Mouse (Mus musculus) kidney, embryonic 14.5 days (tissue): ENCODE results near the gene Atg101. TPM values are rescaled to one million over a fixed set of nuclear protein-coding genes. Genes with fewer than 3 reads are reported as not detected.

Source experiments
- ATAC-seq: fragments of 200-750 bp; cut with Nextera tagmentation; 2 replicates; pipeline ENCODE4 v1.8.0; 2017; ENCODE audit warnings: moderate number of reproducible peaks, mild to moderate bottlenecking, moderate TSS enrichment, moderate library complexity; ENCODE audit not compliant: low FRiP score, low TSS enrichment
- H3K27ac ChIP-seq: fragments of 300-500 bp; sonication (generic); 2 replicates; pipeline ENCODE4 v1.5.1; 2014; ENCODE audit warnings: low read depth, mild to moderate bottlenecking, low read length, moderate library complexity, mixed read lengths
- H3K27me3 ChIP-seq: fragments of 300-500 bp; sonication (generic); 2 replicates; pipeline ENCODE4 v1.6.1; 2014; ENCODE audit warnings: mild to moderate bottlenecking, low read length; ENCODE audit not compliant: control insufficient read depth, insufficient read depth
- H3K36me3 ChIP-seq: fragments of 300-500 bp; sonication (generic); 2 replicates; pipeline ENCODE4 v1.6.1; 2014; ENCODE audit warnings: low read length, mixed read lengths; ENCODE audit not compliant: control insufficient read depth, insufficient read depth
- H3K4me1 ChIP-seq: fragments of 300-500 bp; sonication (generic); 2 replicates; pipeline ENCODE4 v1.6.1; 2014; ENCODE audit warnings: low read length, mixed read lengths; ENCODE audit not compliant: control insufficient read depth, insufficient read depth
- H3K4me2 ChIP-seq: fragments of 300-500 bp; sonication (generic); replicated peaks from 2 replicates; pipeline ENCODE4 v1.6.1; 2014; ENCODE audit warnings: low read depth, mild to moderate bottlenecking, low read length
- H3K4me3 ChIP-seq: fragments of 300-500 bp; sonication (generic); 2 replicates; pipeline ENCODE4 v1.5.1; 2014; ENCODE audit warnings: mild to moderate bottlenecking, low read length
- H3K9ac ChIP-seq: fragments of 300-500 bp; sonication (generic); 2 replicates; pipeline ENCODE4 v1.6.1; 2014; ENCODE audit warnings: low read depth, mild to moderate bottlenecking, low read length, moderate library complexity
- H3K9me3 ChIP-seq: fragments of 300-500 bp; sonication (generic); 2 replicates; pipeline ENCODE4 v1.6.1; 2016; ENCODE audit warnings: low read length; ENCODE audit not compliant: control insufficient read depth
- WGBS: fragments of 180-500 bp; shearing (Covaris S2); extraction: QIAGEN DNeasy Blood & Tissue Kit; methylation state at CpG from one replicate; pipeline ENCODE4 v1.1.7; 2014; 5-methylcytosine and 5-hydroxymethylcytosine counted together
- polyA plus RNA-seq: library from polyadenylated mRNA; unstranded; fragments of >200 nt; fragmentation: Nextera tagmentation; extraction: Ambion mirVana; gene quantifications from 2 replicates; pipeline ENCODE4 v1.2.1, GENCODE M21; 2014

The Atg101 gene
- polyA plus RNA-seq, 1 experiment from 2014 or later = 71.8 TPM

GRCm38 (mm10) chr15:101241236-101241635 lies 42.8 kb upstream of the Atg101 start:
- no peaks in the 10 kb centered on the region for H3K36me3 ChIP-seq
- H3K4me3 ChIP-seq = no peak overlapping the region
- 0 out of 2 replicates have a peak, but pooled peaks cover 3% of the 10 kb centered on the region for H3K27me3 ChIP-seq
- H3K4me1 ChIP-seq = 0 out of 2 replicates have a peak, but pooled peaks cover 10% of the 10 kb centered on the region
- H3K9ac ChIP-seq = no peak overlapping the region
- H3K4me2 ChIP-seq = peak overlapping the region; percentile 20; the same call in 1 of the 2 replicates
- no peaks in the 10 kb centered on the region for H3K9me3 ChIP-seq
- 66% methylated on average over 9 of the region's 9 CpGs for WGBS
- H3K27ac ChIP-seq = no peak overlapping the region
- ATAC-seq = no peak

- no peak overlapping the region for H3K4me3 ChIP-seq
- no peak overlapping the region for H3K9ac ChIP-seq
- 62% methylated on average over 9 of the region's 9 CpGs for WGBS
- 0 out of 2 replicates have a peak, but pooled peaks cover 3% of the 10 kb centered on the region for H3K27me3 ChIP-seq
- H3K4me1 ChIP-seq = 0 out of 2 replicates have a peak, but pooled peaks cover 10% of the 10 kb centered on the region
- no peaks in the 10 kb centered on the region for H3K9me3 ChIP-seq
- ATAC-seq = no peak
- no peak overlapping the region for H3K27ac ChIP-seq
- H3K4me2 ChIP-seq = no peak overlapping the region
- H3K36me3 ChIP-seq = no peaks in the 10 kb centered on the region
These were observed 42.2 kb upstream of the Atg101 start for GRCm38 (mm10) chr15:101241853-101242252.

- Histone ChIP-seq H3K36me3 (no peaks in the 10 kb centered on the region), H3K4me1 (0 out of 2 replicates have a peak, but pooled peaks cover 10% of the 10 kb centered on the region), H3K9me3 (no peaks in the 10 kb centered on the region), H3K9ac (peak overlapping the region; percentile 18), H3K27me3 (0 out of 2 replicates have a peak, but pooled peaks cover 3% of the 10 kb centered on the region), H3K4me2 (no peak overlapping the region), H3K27ac (no peak overlapping the region), H3K4me3 (no peak overlapping the region)
- WGBS = 13% methylated on average over 8 of the region's 8 CpGs
- no peak for ATAC-seq
These were observed 41.4 kb upstream of the Atg101 start for GRCm38 (mm10) chr15:101242645-101243044.

GRCm38 (mm10) chr15:101244012-101244411 lies 40.1 kb upstream of the Atg101 start:
- 75% methylated on average over 3 of the region's 3 CpGs for WGBS

GRCm38 (mm10) chr15:101246231-101247154 lies 37.6 kb upstream of the Atg101 start:
- H3K4me1 ChIP-seq = 0 out of 2 replicates have a peak, but pooled peaks cover 3% of the 10 kb centered on the region
- ATAC-seq = peak; percentile 98
- peak overlapping the region; percentile 58 for H3K9ac ChIP-seq
- H3K36me3 ChIP-seq = no peaks in the 10 kb centered on the region
- peak overlapping the region; percentile 68 for H3K27ac ChIP-seq
- 1% methylated on average over 55 of the region's 56 CpGs for WGBS
- no peaks in the 10 kb centered on the region for H3K27me3 ChIP-seq
- no peaks in the 10 kb centered on the region for H3K9me3 ChIP-seq
- peak overlapping the region; percentile 32 for H3K4me3 ChIP-seq
- peak overlapping the region; percentile 50 for H3K4me2 ChIP-seq

More at GRCm38 (mm10) chr15:101244012-101244411, 40.1 kb upstream of the Atg101 start:
- Histone ChIP-seq H3K4me2 (no peak overlapping the region), H3K9ac (no peak overlapping the region), H3K4me1 (0 out of 2 replicates have a peak, but pooled peaks cover 10% of the 10 kb centered on the region), H3K36me3 (no peaks in the 10 kb centered on the region), H3K27ac (no peak overlapping the region), H3K9me3 (no peaks in the 10 kb centered on the region), H3K27me3 (no peaks in the 10 kb centered on the region), H3K4me3 (no peak overlapping the region)
- ATAC-seq = no peak

- WGBS = 81% methylated on average over 1 of the region's 1 CpGs
- Histone ChIP-seq H3K9me3 (no peaks in the 10 kb centered on the region), H3K4me3 (no peak overlapping the region), H3K4me2 (peak overlapping the region; percentile 50; the same call in 1 of the 2 replicates), H3K4me1 (0 out of 2 replicates have a peak, but pooled peaks cover 2% of the 10 kb centered on the region), H3K27me3 (no peaks in the 10 kb centered on the region), H3K36me3 (no peaks in the 10 kb centered on the region), H3K27ac (no peak overlapping the region), H3K9ac (no peak overlapping the region)
- ATAC-seq = no peak
These were observed 36.9 kb upstream of the Atg101 start for GRCm38 (mm10) chr15:101247155-101247498.

GRCm38 (mm10) chr15:101248029-101248710 lies 35.9 kb upstream of the Atg101 start:
- Histone ChIP-seq H3K27me3 (no peaks in the 10 kb centered on the region), H3K4me2 (no peak overlapping the region), H3K27ac (no peak overlapping the region), H3K9me3 (no peaks in the 10 kb centered on the region), H3K9ac (no peak overlapping the region), H3K36me3 (no peaks in the 10 kb centered on the region), H3K4me3 (no peak overlapping the region), H3K4me1 (no peaks in the 10 kb centered on the region)
- no peak for ATAC-seq
- 67% methylated on average over 5 of the region's 5 CpGs for WGBS

- Histone ChIP-seq H3K4me1 (no peaks in the 10 kb centered on the region), H3K9ac (no peak overlapping the region), H3K27ac (no peak overlapping the region), H3K9me3 (no peaks in the 10 kb centered on the region), H3K27me3 (no peaks in the 10 kb centered on the region), H3K4me3 (no peak overlapping the region), H3K4me2 (no peak overlapping the region), H3K36me3 (no peaks in the 10 kb centered on the region)
- no peak for ATAC-seq
- WGBS = 79% methylated on average over 9 of the region's 9 CpGs
These were observed 33.8 kb upstream of the Atg101 start for GRCm38 (mm10) chr15:101250220-101250800.
